Mouse (Mus musculus) forebrain, postnatal 0 days (tissue): ENCODE data around the gene Cmya5. TPM values are rescaled to one million over a fixed set of nuclear protein-coding genes. Genes with fewer than 3 reads are reported as not detected.
A peak's percentile ranks its signal among the peaks of the same experiment; 100 is the strongest.

ENCODE experiments used
- ATAC-seq: fragments of 200-750 bp; cut with Nextera tagmentation; 2 replicates; pipeline ENCODE4 v1.8.0; 2017; ENCODE audit warnings: mild to moderate bottlenecking, moderate library complexity
- DNase-seq: peaks from one replicate; pipeline ENCODE4 v3.0.0-alpha.2; 2015
- H3K27ac ChIP-seq: fragments of 300-500 bp; sonication (generic); 2 replicates; pipeline ENCODE4 v1.5.1; 2014; ENCODE audit warnings: low read depth, mild to moderate bottlenecking, antibody characterized with exemption, low read length, moderate library complexity, mixed read lengths
- H3K27me3 ChIP-seq: fragments of 300-500 bp; sonication (generic); 2 replicates; pipeline ENCODE4 v1.6.1; 2014; ENCODE audit warnings: mild to moderate bottlenecking, low read length, mixed read lengths; ENCODE audit not compliant: insufficient read depth
- H3K36me3 ChIP-seq: fragments of 300-500 bp; sonication (generic); 2 replicates; pipeline ENCODE4 v1.6.1; 2014; ENCODE audit warnings: mild to moderate bottlenecking, moderate library complexity; ENCODE audit not compliant: insufficient read depth
- H3K4me1 ChIP-seq: fragments of 300-500 bp; sonication (generic); 2 replicates; pipeline ENCODE4 v1.6.1; 2014; ENCODE audit warnings: antibody characterized with exemption; ENCODE audit not compliant: insufficient read depth
- H3K4me2 ChIP-seq: fragments of 300-500 bp; sonication (generic); 2 replicates; pipeline ENCODE4 v1.6.1; 2014; ENCODE audit warnings: low read depth, mild to moderate bottlenecking, moderate library complexity
- H3K4me3 ChIP-seq: fragments of 300-500 bp; sonication (generic); 2 replicates; pipeline ENCODE4 v1.5.1; 2014; ENCODE audit warnings: low read depth, low read length, mixed read lengths
- H3K9ac ChIP-seq: fragments of 300-500 bp; sonication (generic); 2 replicates; pipeline ENCODE4 v1.6.1; 2014; ENCODE audit warnings: mild to moderate bottlenecking
- H3K9me3 ChIP-seq: fragments of 300-500 bp; sonication (generic); 2 replicates; pipeline ENCODE4 v1.6.1; 2016; ENCODE audit warnings: low read length
- CTCF ChIP-seq: sonication (generic); IDR thresholded peaks from 2 replicates; pipeline ENCODE4 v1.5.1; 2016; ENCODE audit warnings: antibody characterized with exemption, control low read depth, low read depth
- WGBS: fragments of 180-500 bp; shearing (Covaris S2); extraction: QIAGEN DNeasy Blood & Tissue Kit; methylation state at CpG from one replicate; pipeline ENCODE4 v1.1.7; 2014; 5-methylcytosine and 5-hydroxymethylcytosine counted together
- polyA plus RNA-seq: library from polyadenylated mRNA; unstranded; fragments of >200 nt; fragmentation: Nextera tagmentation; extraction: Ambion mirVana; gene quantifications from 2 replicates; pipeline ENCODE4 v1.2.1, GENCODE M21; 2015
- total RNA-seq: library from RNA; depleted of rRNA; stranded (reverse); fragments of >200 nt; gene quantifications from 2 replicates; pipeline ENCODE4 v1.2.3, GENCODE M21; 2014

Gene Cmya5
- total and polyA plus RNA-seq, 2 experiments from 2014 or later, result 0.15 to 0.52 TPM

GRCm38 (mm10) chr13:93069481-93069880, 75.0 kb downstream of the Cmya5 start:
- WGBS, result 41% methylated on average over 4 of the region's 4 CpGs
- no peak overlapping the region for H3K4me3 ChIP-seq
- no peak overlapping the region for H3K9ac ChIP-seq
- no peak overlapping the region for H3K27ac ChIP-seq
- no peaks in the 10 kb centered on the region for H3K36me3 ChIP-seq
- peak; percentile 52 for TF ChIP-seq CTCF
- no peaks in the 10 kb centered on the region for H3K9me3 ChIP-seq
- no peaks in the 10 kb centered on the region for H3K27me3 ChIP-seq
- no peak overlapping the region for H3K4me2 ChIP-seq
- peaks cover 15% of the 10 kb centered on the region for H3K4me1 ChIP-seq
- DNase-seq (no peak), ATAC-seq (no peak)

- H3K4me3 ChIP-seq, result no peak overlapping the region
- DNase-seq (no peak), ATAC-seq (no peak)
- H3K4me1 ChIP-seq, result peaks cover 4% of the 10 kb centered on the region
- no peak overlapping the region for H3K27ac ChIP-seq
- no peak overlapping the region for H3K4me2 ChIP-seq
- no peak overlapping the region for H3K9ac ChIP-seq
- H3K36me3 ChIP-seq, result no peaks in the 10 kb centered on the region
- no peaks in the 10 kb centered on the region for H3K9me3 ChIP-seq
- no peaks in the 10 kb centered on the region for H3K27me3 ChIP-seq
- 75% methylated on average over 6 of the region's 6 CpGs for WGBS
- no peak for TF ChIP-seq CTCF
Observed at GRCm38 (mm10) chr13:93068353-93068752, 76.2 kb downstream of the Cmya5 start.

GRCm38 (mm10) chr13:93062860-93063636, 81.5 kb downstream of the Cmya5 start:
- DNase-seq, result no peak
- Histone ChIP-seq H3K4me2 (no peak overlapping the region), H3K9me3 (no peaks in the 10 kb centered on the region), H3K4me1 (no peaks in the 10 kb centered on the region), H3K36me3 (no peaks in the 10 kb centered on the region), H3K4me3 (no peak overlapping the region), H3K27me3 (no peaks in the 10 kb centered on the region), H3K27ac (no peak overlapping the region), H3K9ac (no peak overlapping the region)
- no peak; the same call in 1 of the 2 replicates for ATAC-seq
- no peak for TF ChIP-seq CTCF
- 36% methylated on average over 13 of the region's 13 CpGs for WGBS

GRCm38 (mm10) chr13:93061311-93061710, 83.2 kb downstream of the Cmya5 start:
- no peak overlapping the region for H3K4me3 ChIP-seq
- DNase-seq (no peak), ATAC-seq (no peak)
- no peak for TF ChIP-seq CTCF
- H3K4me2 ChIP-seq, result no peak overlapping the region
- H3K4me1 ChIP-seq, result no peaks in the 10 kb centered on the region
- WGBS, result 82% methylated on average over 4 of the region's 4 CpGs
- no peaks in the 10 kb centered on the region for H3K36me3 ChIP-seq
- no peak overlapping the region for H3K9ac ChIP-seq
- H3K27me3 ChIP-seq, result no peaks in the 10 kb centered on the region
- no peaks in the 10 kb centered on the region for H3K9me3 ChIP-seq
- no peak overlapping the region for H3K27ac ChIP-seq

- no peak overlapping the region for H3K27ac ChIP-seq
- H3K4me3 ChIP-seq, result no peak overlapping the region
- H3K9ac ChIP-seq, result no peak overlapping the region
- TF ChIP-seq CTCF, result no peak
- H3K36me3 ChIP-seq, result no peaks in the 10 kb centered on the region
- H3K9me3 ChIP-seq, result no peaks in the 10 kb centered on the region
- 78% methylated on average over 3 of the region's 3 CpGs for WGBS
- no peaks in the 10 kb centered on the region for H3K27me3 ChIP-seq
- no peaks in the 10 kb centered on the region for H3K4me1 ChIP-seq
- ATAC-seq, result no peak
- no peak overlapping the region for H3K4me2 ChIP-seq
- DNase-seq, result no peak
Observed at GRCm38 (mm10) chr13:93060437-93060836, 84.1 kb downstream of the Cmya5 start.

GRCm38 (mm10) chr13:93058551-93059011, 85.9 kb downstream of the Cmya5 start:
- no peak for TF ChIP-seq CTCF
- no peaks in the 10 kb centered on the region for H3K36me3 ChIP-seq
- no peaks in the 10 kb centered on the region for H3K27me3 ChIP-seq
- no peak overlapping the region for H3K4me3 ChIP-seq
- WGBS, result 75% methylated on average over 5 of the region's 5 CpGs
- H3K4me2 ChIP-seq, result no peak overlapping the region
- no peak overlapping the region for H3K9ac ChIP-seq
- ATAC-seq (no peak), DNase-seq (no peak)
- no peaks in the 10 kb centered on the region for H3K9me3 ChIP-seq
- no peak overlapping the region for H3K27ac ChIP-seq
- no peaks in the 10 kb centered on the region for H3K4me1 ChIP-seq

GRCm38 (mm10) chr13:93057492-93058260, 86.8 kb downstream of the Cmya5 start:
- H3K36me3 ChIP-seq, result no peaks in the 10 kb centered on the region
- no peak overlapping the region for H3K4me3 ChIP-seq
- WGBS, result 79% methylated on average over 7 of the region's 7 CpGs
- no peak for DNase-seq
- no peaks in the 10 kb centered on the region for H3K9me3 ChIP-seq
- H3K27ac ChIP-seq, result no peak overlapping the region
- H3K4me1 ChIP-seq, result no peaks in the 10 kb centered on the region
- H3K4me2 ChIP-seq, result no peak overlapping the region
- no peak for TF ChIP-seq CTCF
- no peak overlapping the region for H3K9ac ChIP-seq
- no peaks in the 10 kb centered on the region for H3K27me3 ChIP-seq
- ATAC-seq, result no peak; the same call in 1 of the 2 replicates
